Mouse (Mus musculus) olfactory bulb, adult 2 months (tissue): ENCODE results near the gene Ocel1.

ENCODE experiments used
- CTCF ChIP-seq: fragments of 200-500 bp; IDR thresholded peaks from 2 replicates; pipeline ENCODE4 v1.5.1; 2012; ENCODE audit warnings: low read depth, mild to moderate bottlenecking, low read length, moderate library complexity; ENCODE audit not compliant: insufficient read depth
- POLR2A ChIP-seq: fragments of 200-500 bp; IDR thresholded peaks from 2 replicates; pipeline ENCODE4 v1.6.1; 2012; ENCODE audit warnings: mild to moderate bottlenecking, low read depth, low read length, moderate library complexity; ENCODE audit not compliant: insufficient read depth

DNA sequence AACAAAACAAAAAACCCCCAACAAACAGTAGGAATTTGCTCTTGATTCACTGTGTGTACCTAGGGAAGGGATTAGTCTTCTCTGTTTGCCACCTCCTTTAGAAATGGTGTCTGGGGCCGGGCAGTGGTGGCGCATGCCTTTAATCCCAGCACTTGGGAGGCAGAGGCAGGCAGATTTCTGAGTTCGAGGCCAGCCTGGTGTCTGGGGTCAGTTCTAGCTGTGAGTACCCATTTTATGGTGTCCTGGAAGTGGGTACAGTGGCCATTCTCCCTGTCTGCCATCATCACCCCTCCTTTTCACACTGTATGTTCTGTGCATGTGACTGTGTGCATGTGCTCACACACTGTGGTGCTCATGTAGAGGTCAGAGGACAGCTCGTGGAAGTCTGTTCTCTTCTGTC is 37.1 kb downstream of the Ocel1 start:
- no peak for TF ChIP-seq POLR2A
- no peak for TF ChIP-seq CTCF
